Mouse (Mus musculus) cerebellum, adult (tissue): ENCODE results near the gene Shisa6.

Source experiments
- ATAC-seq: cut with Nextera tagmentation; 2 replicates; pipeline ENCODE4 v1.9.2; 2017; ENCODE audit warnings: mild to moderate bottlenecking, moderate library complexity, mixed read lengths; ENCODE audit not compliant: insufficient number of reproducible peaks, low FRiP score, low TSS enrichment

Shisa6 gene

DNA sequence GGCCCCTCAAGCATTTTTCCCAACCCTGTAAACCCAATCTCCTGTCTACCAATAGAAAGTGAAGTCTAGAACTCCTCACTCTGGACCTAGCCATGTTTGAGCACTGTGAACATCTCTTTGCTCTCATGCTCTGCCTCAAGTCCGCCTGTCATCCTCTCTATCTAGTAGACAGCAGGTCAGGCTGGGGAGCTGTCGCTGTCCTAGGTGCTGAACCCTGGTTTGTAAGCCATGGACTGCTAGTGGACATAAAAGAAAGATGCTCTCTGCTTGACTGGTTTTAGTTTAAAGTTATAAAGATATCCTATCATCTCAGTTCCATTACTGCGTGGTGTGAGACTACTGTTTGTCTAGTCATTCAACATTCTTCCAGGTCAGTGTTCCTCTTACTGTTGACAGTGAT, 266.9 kb downstream of the Shisa6 start:
- ATAC-seq: no peak

DNA sequence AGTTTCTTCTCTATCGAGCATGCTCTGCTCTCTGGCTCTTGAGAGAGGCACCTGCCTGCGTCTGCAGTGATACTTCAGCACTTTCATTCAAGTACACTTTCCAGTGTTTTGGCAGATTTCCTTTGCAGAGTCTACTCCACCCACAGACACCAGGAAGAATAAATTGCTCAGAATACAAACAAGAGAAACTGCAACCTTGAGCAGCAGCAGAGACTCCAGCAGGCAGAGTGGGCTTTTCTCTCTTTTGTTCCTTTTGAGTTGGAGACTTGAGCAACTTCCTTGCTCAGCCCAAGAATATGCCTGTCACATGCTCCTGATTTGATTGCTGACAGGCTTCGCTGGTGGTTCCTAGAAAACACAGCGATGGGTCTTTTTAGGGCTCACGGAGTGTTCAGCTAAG, 278.6 kb downstream of the Shisa6 start:
- ATAC-seq: no peak

DNA sequence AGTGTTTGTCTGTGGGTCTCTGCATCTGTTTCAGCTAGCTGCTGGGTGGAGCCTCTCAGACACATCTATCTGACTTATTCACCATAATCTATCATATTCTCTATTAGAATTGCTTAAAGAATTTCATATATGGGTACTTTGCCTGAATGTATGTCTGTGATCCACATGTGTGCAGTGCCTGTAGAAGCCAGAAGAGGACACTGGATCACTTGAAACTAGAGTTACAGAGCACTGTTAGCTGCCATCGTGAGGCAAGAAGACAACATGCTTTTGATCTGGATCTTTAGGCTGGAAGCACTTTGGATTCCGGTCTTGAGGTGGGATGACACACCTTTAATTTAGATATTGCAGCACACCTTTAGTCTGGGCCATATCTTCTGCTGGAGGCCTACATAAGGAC, 289.2 kb downstream of the Shisa6 start:
- no peak for ATAC-seq

DNA sequence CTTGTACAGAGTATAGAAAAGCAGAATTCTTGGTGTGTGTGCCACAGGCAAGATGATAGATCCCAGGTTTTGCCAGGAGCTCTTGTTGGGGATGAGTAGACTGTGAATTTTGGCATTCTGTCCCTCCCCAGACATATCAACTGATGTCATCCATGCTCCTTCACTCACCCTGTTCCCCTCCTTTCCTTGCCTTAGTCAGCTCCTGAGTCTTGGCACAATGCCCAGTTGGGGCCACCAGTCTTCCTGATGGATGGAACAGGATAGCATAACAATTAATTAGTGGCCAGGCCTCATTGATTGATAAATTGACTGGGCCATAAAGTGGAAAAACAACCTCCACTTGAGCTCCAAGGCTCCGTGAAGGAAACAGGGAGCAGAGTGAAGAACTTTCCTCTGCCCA, 292.9 kb downstream of the Shisa6 start:
- no peak for ATAC-seq

DNA sequence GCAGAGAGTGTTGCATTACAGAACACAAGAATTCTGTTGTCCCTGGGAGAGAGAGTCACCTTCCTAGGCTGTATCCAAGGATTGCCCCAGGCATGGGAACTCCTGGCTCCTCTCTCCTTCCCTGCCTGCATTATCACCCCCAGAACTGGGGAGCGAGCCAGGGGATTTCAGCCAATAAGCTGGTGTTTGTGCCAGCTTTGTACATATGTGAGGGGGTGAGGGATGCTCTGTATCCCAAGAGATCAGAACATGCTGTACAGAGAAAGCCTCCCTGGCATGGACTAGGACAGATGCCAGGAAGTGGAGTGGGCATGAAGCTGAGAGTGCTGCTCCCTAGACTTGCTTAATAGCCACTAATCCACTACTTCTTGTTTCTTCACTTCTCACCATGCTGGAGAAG, 303.6 kb downstream of the Shisa6 start:
- ATAC-seq: no peak

DNA sequence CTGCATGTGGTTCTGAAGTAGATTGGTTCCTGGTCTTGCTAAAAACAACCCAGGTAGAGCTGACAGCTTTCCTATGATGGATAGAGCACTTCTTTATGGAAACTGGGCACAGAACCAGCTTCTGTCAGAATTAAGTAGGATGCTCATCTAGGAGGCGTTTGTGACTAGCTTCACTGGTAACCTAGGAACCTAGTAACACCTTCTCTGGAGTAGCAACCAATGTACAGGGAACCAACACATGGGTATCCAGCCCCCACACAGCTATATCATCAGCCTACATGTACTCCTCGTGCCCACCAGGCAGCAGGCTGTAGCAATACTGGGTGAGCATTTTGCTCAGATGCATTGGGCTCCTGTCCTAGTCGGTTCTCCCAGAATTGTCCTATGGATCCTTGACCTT, 307.3 kb downstream of the Shisa6 start:
- no peak for ATAC-seq

DNA sequence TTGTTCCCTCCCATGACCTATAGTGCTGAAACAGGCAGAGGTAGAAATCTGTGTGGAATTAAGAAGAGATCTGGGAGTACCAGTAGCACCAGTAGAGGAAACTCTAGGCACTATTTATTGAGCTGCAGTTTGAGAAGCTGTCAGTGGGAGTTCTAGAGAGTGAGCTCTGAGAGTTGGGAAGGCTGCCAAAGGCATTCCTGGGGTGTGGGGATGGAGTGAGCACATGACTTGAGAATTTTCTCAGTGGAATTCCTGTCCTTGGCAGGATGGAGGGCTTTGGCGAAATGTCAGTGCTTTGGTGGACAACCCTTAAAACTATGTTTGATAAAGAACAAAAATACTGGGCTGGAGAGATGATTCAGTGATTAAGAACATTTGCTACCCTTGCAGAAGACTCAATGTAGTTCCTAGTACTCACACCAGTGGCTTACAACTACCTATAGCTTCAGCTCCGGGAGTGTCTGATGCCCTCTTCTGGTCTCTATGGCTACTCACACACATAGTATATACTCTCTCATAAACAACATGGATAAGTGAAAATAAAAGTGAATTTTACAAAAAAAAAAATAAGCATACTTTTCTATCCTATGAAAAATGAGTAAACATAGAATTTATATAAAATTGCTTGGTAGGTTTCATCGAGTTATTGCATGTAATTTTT, 337.0 kb downstream of the Shisa6 start:
- ATAC-seq: no peak

DNA sequence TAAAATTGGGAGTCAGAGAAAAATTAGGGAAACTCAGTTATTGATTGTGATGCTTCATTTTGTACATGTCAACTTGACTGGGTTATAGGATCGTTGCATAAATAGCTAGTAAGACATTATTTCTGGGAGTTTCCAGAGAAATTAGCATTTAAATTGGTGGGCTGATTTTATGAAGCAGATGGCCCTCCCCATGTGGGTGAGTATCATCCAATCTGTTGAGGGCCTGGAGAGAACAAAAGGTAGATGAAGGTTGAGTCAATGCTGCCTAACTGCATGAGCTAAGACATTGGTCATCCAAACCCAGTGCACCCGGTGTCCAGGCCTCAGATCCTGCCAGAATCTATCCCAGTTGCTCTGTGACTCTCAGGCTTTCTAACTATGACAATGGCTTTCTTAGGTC, 337.6 kb downstream of the Shisa6 start:
- no peak for ATAC-seq

DNA sequence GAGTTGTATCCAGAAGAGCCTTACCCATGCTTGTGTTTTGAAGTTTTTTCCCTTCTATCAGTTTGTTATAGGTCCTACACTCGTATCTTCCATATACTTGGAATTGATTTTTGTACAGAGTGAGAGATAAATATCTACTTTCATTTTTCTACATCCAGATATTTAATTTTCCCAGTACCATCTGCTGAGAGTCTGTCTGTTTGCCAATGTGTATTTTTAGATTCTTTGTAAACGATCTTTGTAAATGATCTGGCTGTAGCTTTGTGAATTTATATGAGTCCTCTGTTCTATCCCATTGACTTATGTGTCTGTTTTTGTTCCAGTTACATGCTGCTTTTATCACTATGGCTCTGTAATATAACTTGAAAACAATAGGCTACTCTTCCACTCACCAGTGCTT, 348.0 kb downstream of the Shisa6 start:
- ATAC-seq: no peak

DNA sequence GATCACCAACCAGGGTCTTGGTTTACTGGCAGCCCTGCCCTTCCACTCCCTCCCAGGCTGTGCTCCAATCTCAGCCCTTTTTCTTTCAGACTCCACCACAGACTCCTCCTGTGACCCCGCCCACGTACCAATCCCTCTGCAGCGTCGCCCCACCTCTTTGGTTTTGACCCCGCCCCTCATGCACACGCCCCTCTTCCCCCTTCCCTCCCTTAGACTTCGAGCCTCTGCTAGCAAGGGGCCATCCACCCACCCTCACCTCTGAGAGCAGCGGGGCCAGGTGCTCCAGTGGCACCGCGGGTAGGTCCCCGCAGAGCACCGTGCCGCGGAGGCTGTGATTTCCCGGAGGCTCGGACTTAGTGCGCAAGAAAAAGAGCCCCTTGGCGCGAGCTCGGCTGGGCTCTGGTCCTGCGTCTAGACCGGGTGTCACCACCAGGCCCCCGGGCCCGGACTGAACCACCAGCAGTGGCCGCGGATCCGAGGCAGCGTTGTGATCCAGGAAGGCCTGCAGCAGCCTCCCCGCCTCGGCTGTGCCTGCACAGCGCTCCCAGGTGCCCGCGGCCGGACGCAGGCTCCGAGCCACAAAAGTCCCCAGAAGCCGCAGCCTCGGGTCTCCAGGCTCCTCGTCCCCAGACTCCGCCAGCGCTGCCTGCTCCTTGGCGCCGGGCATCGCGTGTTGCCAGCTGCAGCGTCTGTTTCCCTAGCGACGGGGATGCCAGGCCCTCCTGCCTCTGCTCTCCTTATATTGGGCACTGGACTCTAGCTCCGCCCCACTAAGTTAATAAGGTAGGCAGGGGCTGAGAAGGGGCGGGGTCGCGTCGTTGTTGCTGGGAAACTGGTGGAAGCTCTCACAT, 357.7 kb downstream of the Shisa6 start, which contains the start of gene Dnah9:
TSS of gene Dnah9 (minus strand) at position 751 of the 851 bp plus-strand sequence.
- ATAC-seq: peak; percentile 74

DNA sequence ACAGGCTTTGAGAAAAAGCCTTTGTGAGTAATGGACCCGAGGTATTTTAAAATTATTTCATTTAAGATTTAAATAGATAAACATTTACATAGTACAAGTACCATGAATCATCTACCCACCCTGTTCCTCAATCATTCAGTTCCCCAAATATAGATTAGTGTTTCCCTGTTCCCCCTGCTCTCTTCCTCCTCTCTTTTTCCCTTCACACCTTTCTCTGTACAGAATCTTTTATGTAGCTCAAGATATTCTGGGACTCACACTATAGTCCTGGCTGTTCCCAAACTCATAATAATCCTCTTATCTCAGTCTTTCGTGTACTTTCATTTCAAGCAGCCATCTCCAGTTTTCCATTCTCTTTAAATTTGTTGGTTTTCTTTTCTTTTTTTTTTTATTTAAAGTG, 361.7 kb downstream of the Shisa6 start:
- no peak for ATAC-seq
